Mouse (Mus musculus): ENCODE results near the gene Arpc1b.

DNA sequence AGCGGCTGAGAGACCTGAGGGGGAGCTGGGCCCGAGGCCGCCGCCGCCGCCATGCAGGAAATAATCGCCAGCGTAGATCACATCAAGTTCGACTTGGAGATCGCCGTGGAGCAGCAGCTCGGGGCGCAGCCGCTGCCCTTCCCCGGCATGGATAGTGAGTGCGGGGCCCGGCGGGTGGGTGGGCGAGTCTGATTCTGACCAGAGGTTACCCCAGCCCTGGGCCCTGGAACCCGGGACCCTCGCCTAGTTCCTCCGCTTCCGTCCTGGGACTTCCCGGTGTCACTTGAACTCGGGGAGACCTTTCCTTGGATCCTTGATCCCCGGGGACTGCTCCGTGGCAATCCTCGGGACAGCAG is 53.3 kb downstream of the Arpc1b start:
- TF ChIP-seq CTCF (IDR thresholded peaks at IDR 0.05; ENCODE audit: low read depth, low read length) = no peak
- TF ChIP-seq TAL1 (conservative IDR thresholded peaks at IDR 0.05; ENCODE audit: low read depth, low read length) = no peak
- no peak for TF ChIP-seq GATA2 (IDR thresholded peaks at IDR 0.05; ENCODE audit: borderline replicate concordance, low read depth, low read length)

Measured in G1E (cell line).